Mouse (Mus musculus): ENCODE data around the gene Kynu.

DNA sequence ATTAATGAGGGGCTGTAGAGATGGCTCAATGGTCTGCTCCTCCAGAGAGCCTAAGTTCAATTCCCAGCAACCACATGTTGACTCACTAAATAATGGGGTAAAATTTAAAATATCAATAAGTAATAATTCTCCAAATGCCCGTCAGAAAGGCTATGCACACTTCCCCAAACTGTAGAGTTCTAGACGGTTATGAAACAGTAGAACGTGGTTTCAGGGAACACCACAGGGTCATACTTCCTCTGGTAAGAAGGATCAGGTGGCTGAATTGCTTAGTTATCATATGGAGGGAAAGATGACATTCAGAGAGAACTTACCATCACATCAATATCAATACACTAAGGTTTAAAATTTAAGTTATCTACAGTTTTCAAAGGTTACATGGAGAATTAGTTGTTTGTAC, 6.1 kb downstream of the Kynu start:
- TF ChIP-seq POLR2A (IDR thresholded peaks at IDR 0.05; ENCODE audit: insufficient read depth, low read depth, low read length) (no peak), CTCF (IDR thresholded peaks at IDR 0.05; ENCODE audit: insufficient read depth, low read depth, low read length) (no peak)

Data from olfactory bulb, adult 2 months (tissue).